Mouse (Mus musculus) forelimb bud, embryonic 11.5 days (tissue): ENCODE measurements around the gene Sema4f.

Experiments
- DNase-seq: peaks from one replicate; pipeline ENCODE4 v3.0.0-alpha.2; 2012; ENCODE audit warnings: low read depth, low spot score

The Sema4f gene

GRCm38 (mm10) chr6:82871632-82872331 lies 67.8 kb downstream of the Sema4f start:
- DNase-seq: no peak

- DNase-seq: no peak
Observed at GRCm38 (mm10) chr6:82868476-82868875, 71.1 kb downstream of the Sema4f start.

GRCm38 (mm10) chr6:82863380-82863874 lies 76.1 kb downstream of the Sema4f start:
- no peak for DNase-seq

GRCm38 (mm10) chr6:82862475-82862874 lies 77.1 kb downstream of the Sema4f start:
- no peak for DNase-seq

- peak; percentile 37 for DNase-seq
Observed at GRCm38 (mm10) chr6:82862042-82862441, 77.5 kb downstream of the Sema4f start.
